Mouse (Mus musculus) CH12.LX (cell line): ENCODE measurements around the gene Chst15. TPM values are rescaled to one million over a fixed set of nuclear protein-coding genes. Genes with fewer than 3 reads are reported as not detected.

Experiments
- DNase-seq: peaks from one replicate; pipeline ENCODE4 v3.0.0-alpha.2; 2013; ENCODE audit errors: extremely low read depth
- H3K27ac ChIP-seq: 2 replicates; pipeline ENCODE4 v1.5.1; 2012; ENCODE audit warnings: low read depth, mild to moderate bottlenecking, control low read depth, moderate library complexity; ENCODE audit not compliant: insufficient read depth
- H3K27me3 ChIP-seq: replicated peaks from 2 replicates; pipeline ENCODE3; 2012; ENCODE audit warnings: inconsistent platforms
- H3K36me3 ChIP-seq, 2 experiments: replicated peaks in 1 of 2; 2 replicates each; pipeline versions ENCODE3 to v1.6.1; 2012; ENCODE audit warnings: inconsistent platforms in 1 of 2, low read length in 1 of 2, mild to moderate bottlenecking in 1 of 2, mixed read lengths in 1 of 2, moderate library complexity in 1 of 2; ENCODE audit not compliant: control insufficient read depth in 1 of 2, insufficient read depth in 1 of 2
- H3K4me1 ChIP-seq, 2 experiments: 2 replicates each; pipeline ENCODE4 v1.6.1; 2012; ENCODE audit warnings: inconsistent platforms in 1 of 2, moderate library complexity in 1 of 2; ENCODE audit not compliant: insufficient read depth in 2 of 2, control insufficient read depth in 1 of 2
- H3K4me2 ChIP-seq: 2 replicates; pipeline ENCODE4 v1.6.1; 2012; ENCODE audit warnings: low read depth, mild to moderate bottlenecking, control low read depth; ENCODE audit not compliant: poor library complexity, insufficient read depth, severe bottlenecking
- H3K4me3 ChIP-seq, 3 experiments: fragments of 150-350 bp in 1 of 3; sonication (generic) in 1 of 3; replicated peaks in 1 of 3; 2 replicates each; pipeline versions ENCODE3 to v1.5.1; 2011 to 2012; ENCODE audit warnings: low read depth in 2 of 3, low read length in 2 of 3, mild to moderate bottlenecking in 2 of 3, moderate library complexity in 2 of 3, control low read depth in 1 of 3, improper control_type of control experiment in 1 of 3, inconsistent platforms in 1 of 3, mixed read lengths in 1 of 3; ENCODE audit not compliant: poor library complexity in 1 of 3
- H3K79me2 ChIP-seq: replicated peaks from 2 replicates; pipeline ENCODE4 v1.6.1; 2012; ENCODE audit warnings: mild to moderate bottlenecking, moderate library complexity; ENCODE audit not compliant: control insufficient read depth, poor library complexity, insufficient read depth, severe bottlenecking; ENCODE audit errors: extremely low read depth
- H3K9ac ChIP-seq: 2 replicates; pipeline ENCODE4 v1.6.1; 2012; ENCODE audit warnings: low read depth, mild to moderate bottlenecking, control low read depth, moderate library complexity; ENCODE audit not compliant: insufficient read depth
- H3K9me3 ChIP-seq: replicated peaks from 2 replicates; pipeline ENCODE3; 2012; ENCODE audit warnings: low read length, inconsistent platforms, mixed read lengths
- CHD1 ChIP-seq: IDR thresholded peaks from 2 replicates; pipeline ENCODE4 v1.6.1; 2012; ENCODE audit warnings: low read depth, low read length, improper control_type of control experiment, inconsistent platforms
- CHD2 ChIP-seq: IDR thresholded peaks from 2 replicates; pipeline ENCODE4 v1.6.1; 2011; ENCODE audit warnings: low read length, improper control_type of control experiment
- E2F4 ChIP-seq: IDR thresholded peaks from 2 replicates; pipeline ENCODE4 v1.6.1; 2011; ENCODE audit warnings: low read depth, low read length, improper control_type of control experiment; ENCODE audit not compliant: insufficient replicate concordance
- EP300 ChIP-seq: IDR thresholded peaks from 2 replicates; pipeline ENCODE4 v1.6.1; 2011; ENCODE audit warnings: low read length, improper control_type of control experiment
- GABPA ChIP-seq: IDR thresholded peaks from 2 replicates; pipeline ENCODE4 v1.6.1; 2012; ENCODE audit warnings: low read depth, low read length, improper control_type of control experiment, inconsistent platforms; ENCODE audit not compliant: insufficient replicate concordance
- HCFC1 ChIP-seq: IDR thresholded peaks from 2 replicates; pipeline ENCODE4 v1.6.1; 2012; ENCODE audit warnings: low read depth, mild to moderate bottlenecking, inconsistent platforms, low read length, improper control_type of control experiment
- IRF4 ChIP-seq: IDR thresholded peaks from 2 replicates; pipeline ENCODE4 v1.6.1; 2014; ENCODE audit warnings: low read depth, mild to moderate bottlenecking, inconsistent platforms, low read length, improper control_type of control experiment
- JUND ChIP-seq: conservative IDR thresholded peaks from 2 replicates; pipeline ENCODE4 v1.6.1; 2011; ENCODE audit warnings: low read depth, low read length, improper control_type of control experiment
- KAT2A ChIP-seq: IDR thresholded peaks from 2 replicates; pipeline ENCODE4 v1.6.1; 2012; ENCODE audit warnings: low read length, improper control_type of control experiment, inconsistent platforms; ENCODE audit not compliant: insufficient replicate concordance
- MAZ ChIP-seq: IDR thresholded peaks from 2 replicates; pipeline ENCODE4 v1.6.1; 2012; ENCODE audit warnings: low read depth, mild to moderate bottlenecking, inconsistent platforms, low read length, improper control_type of control experiment, moderate library complexity
- MEF2A ChIP-seq: IDR thresholded peaks from 2 replicates; pipeline ENCODE4 v1.6.1; 2014; ENCODE audit warnings: low read depth, mild to moderate bottlenecking, inconsistent platforms, low read length, improper control_type of control experiment, borderline replicate concordance
- MYC ChIP-seq: IDR thresholded peaks from 2 replicates; pipeline ENCODE4 v1.6.1; 2011; ENCODE audit warnings: low read depth, mild to moderate bottlenecking, improper control_type of control experiment, low read length
- NELFE ChIP-seq: IDR thresholded peaks from 2 replicates; pipeline ENCODE4 v1.6.1; 2011; ENCODE audit warnings: low read depth, low read length, improper control_type of control experiment
- PAX5 ChIP-seq: IDR thresholded peaks from 2 replicates; pipeline ENCODE4 v1.6.1; 2012; ENCODE audit warnings: low read length, inconsistent platforms, mixed read lengths
- POLR2A ChIP-seq: IDR thresholded peaks from 2 replicates; pipeline ENCODE4 v1.6.1; 2011; ENCODE audit warnings: low read depth, mild to moderate bottlenecking, improper control_type of control experiment, low read length
- RAD21 ChIP-seq: IDR thresholded peaks from 2 replicates; pipeline ENCODE4 v1.6.1; 2011; ENCODE audit warnings: low read depth, mild to moderate bottlenecking, low read length, improper control_type of control experiment, moderate library complexity
- RCOR1 ChIP-seq: conservative IDR thresholded peaks from 2 replicates; pipeline ENCODE4 v1.6.1; 2012; ENCODE audit warnings: low read depth, mild to moderate bottlenecking, inconsistent platforms, low read length, improper control_type of control experiment
- TBP ChIP-seq: conservative IDR thresholded peaks from 2 replicates; pipeline ENCODE4 v1.6.1; 2011; ENCODE audit warnings: low read depth, low read length, improper control_type of control experiment
- TCF12 ChIP-seq: IDR thresholded peaks from 2 replicates; pipeline ENCODE4 v1.6.1; 2014; ENCODE audit warnings: low read depth, mild to moderate bottlenecking, inconsistent platforms, low read length, improper control_type of control experiment
- UBTF ChIP-seq: IDR thresholded peaks from 2 replicates; pipeline ENCODE4 v1.6.1; 2012; ENCODE audit warnings: low read depth, mild to moderate bottlenecking, inconsistent platforms, low read length, improper control_type of control experiment, moderate library complexity
- USF1 ChIP-seq: IDR thresholded peaks from 2 replicates; pipeline ENCODE4 v1.6.1; 2014; ENCODE audit warnings: low read depth, mild to moderate bottlenecking, inconsistent platforms, low read length, improper control_type of control experiment
- dilution Hi-C: fragments of 300-500 bp; cut with MboI; formaldehyde crosslinking; loops from 2 replicates; pipeline ENCODE4 v1.14.3; 2020; ENCODE audit warnings: low sequenced_read_pairs; ENCODE audit not compliant: extremely low pct_unique_long_range_greater_than_20kb, extremely low pct_ligation_motif_present
- in situ Hi-C: fragments of 300-500 bp; cut with MboI; formaldehyde crosslinking; loops from 3 replicates; pipeline ENCODE4 v1.14.3; 2019; ENCODE audit warnings: low sequenced_read_pairs, low pct_ligation_motif_present, low pct_unique_long_range_greater_than_20kb, mixed read lengths
- polyA plus RNA-seq: library from polyadenylated mRNA; unstranded; fragments of >175 nt; gene quantifications from 2 replicates; pipeline ENCODE4 v1.2.1, GENCODE M21; 2012; ENCODE audit warnings: low read depth; ENCODE audit not compliant: insufficient read length
- total RNA-seq, 2 experiments: library from RNA; depleted of rRNA; stranded (reverse); fragments of 300-350 nt in 1 of 2; fragments of >200 nt in 1 of 2; gene quantifications; 2 replicates each; pipeline ENCODE4 v1.2.3; 2012 to 2014

Chst15 gene
- total and polyA plus RNA-seq, 3 experiments: 0.42 to 0.81 (median 0.57) TPM

GRCm38 (mm10) chr7:132338350-132338749, 21.3 kb upstream of the Chst15 start:
- Histone ChIP-seq H3K4me2 (no peak overlapping the region), H3K4me1 (no peaks in the 10 kb centered on the region), H3K9ac (no peak overlapping the region), H3K36me3 (no peaks in the 10 kb centered on the region), H3K27me3 (peaks cover 47% of the 10 kb centered on the region), H3K4me3 (no peak overlapping the region), H3K27ac (no peak overlapping the region), H3K79me2 (no peaks in the 10 kb centered on the region), H3K9me3 (peaks cover 8% of the 10 kb centered on the region)
- TF ChIP-seq RCOR1 (no peak), IRF4 (no peak), GABPA (no peak), NELFE (no peak), E2F4 (no peak), MAZ (no peak), MYC (no peak), USF1 (no peak), JUND (no peak), TBP (no peak), CHD1 (no peak), MEF2A (no peak), KAT2A (no peak), HCFC1 (no peak), EP300 (no peak), UBTF (no peak), CHD2 (no peak), RAD21 (no peak)
- dilution Hi-C loops: no loop called here
- in situ Hi-C loops: no loop called here
- DNase-seq: no peak

GRCm38 (mm10) chr7:132337268-132337917, 20.4 kb upstream of the Chst15 start:
- no peaks in the 10 kb centered on the region for H3K79me2 ChIP-seq
- peaks cover 49% of the 10 kb centered on the region for H3K27me3 ChIP-seq
- dilution Hi-C loops: no loop called here
- no peak for DNase-seq
- H3K36me3 ChIP-seq: no peaks in the 10 kb centered on the region
- in situ Hi-C loops: no loop called here
- no peak overlapping the region for H3K27ac ChIP-seq
- no peak overlapping the region for H3K4me3 ChIP-seq
- no peak overlapping the region for H3K4me2 ChIP-seq
- no peak overlapping the region for H3K9ac ChIP-seq
- H3K4me1 ChIP-seq: no peaks in the 10 kb centered on the region
- no peak for TF ChIP-seq PAX5
- TF ChIP-seq RCOR1: no peak
- no peak for TF ChIP-seq POLR2A
- TF ChIP-seq TCF12: no peak
- H3K9me3 ChIP-seq: peaks cover 8% of the 10 kb centered on the region
